Mouse (Mus musculus) small intestine, adult 2 months (tissue): Measurements from ENCODE around the gene Grid2ip.

Source experiments
- CTCF ChIP-seq: fragments of 200-500 bp; IDR thresholded peaks from 2 replicates; pipeline ENCODE4 v1.5.1; 2012; ENCODE audit warnings: low read depth, mild to moderate bottlenecking, control low read depth, inconsistent platforms, low read length, moderate library complexity, mixed read lengths; ENCODE audit not compliant: insufficient replicate concordance, insufficient read length; ENCODE audit errors: extremely low read depth
- POLR2A ChIP-seq: fragments of 200-500 bp; IDR thresholded peaks from 2 replicates; pipeline ENCODE4 v1.6.1; 2012; ENCODE audit warnings: low read depth, mild to moderate bottlenecking, control low read depth, inconsistent platforms, low read length, moderate library complexity

DNA sequence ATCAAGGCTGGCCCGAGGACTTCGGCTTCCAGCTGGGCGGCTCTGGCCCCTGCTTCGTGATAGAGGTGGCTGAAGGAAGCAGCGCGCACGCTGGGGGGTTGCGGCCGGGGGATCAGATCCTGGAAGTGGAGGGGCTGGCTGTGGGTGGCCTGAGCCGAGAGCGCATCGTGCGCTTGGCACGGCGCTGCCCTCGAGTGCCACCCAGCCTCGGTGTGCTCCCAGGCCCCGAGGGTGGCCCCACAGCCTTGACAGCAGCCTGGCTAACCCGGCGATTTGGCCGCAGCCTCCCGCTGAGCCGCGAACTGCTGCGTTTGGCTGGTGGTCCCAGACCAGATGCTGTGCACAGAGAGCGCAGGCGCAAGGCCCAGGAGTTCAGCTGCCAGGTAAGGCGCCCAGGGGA is 426 bp downstream of the Grid2ip start:
- TF ChIP-seq CTCF (no peak), POLR2A (no peak)
